Mouse (Mus musculus): ENCODE measurements around the gene Mxd3. TPM values are rescaled to one million over a fixed set of nuclear protein-coding genes. Genes with fewer than 3 reads are reported as not detected.

Mxd3 gene
- total and polyA plus RNA-seq, 2 experiments from 2014 or later = 3.5 to 6.6 TPM

DNA sequence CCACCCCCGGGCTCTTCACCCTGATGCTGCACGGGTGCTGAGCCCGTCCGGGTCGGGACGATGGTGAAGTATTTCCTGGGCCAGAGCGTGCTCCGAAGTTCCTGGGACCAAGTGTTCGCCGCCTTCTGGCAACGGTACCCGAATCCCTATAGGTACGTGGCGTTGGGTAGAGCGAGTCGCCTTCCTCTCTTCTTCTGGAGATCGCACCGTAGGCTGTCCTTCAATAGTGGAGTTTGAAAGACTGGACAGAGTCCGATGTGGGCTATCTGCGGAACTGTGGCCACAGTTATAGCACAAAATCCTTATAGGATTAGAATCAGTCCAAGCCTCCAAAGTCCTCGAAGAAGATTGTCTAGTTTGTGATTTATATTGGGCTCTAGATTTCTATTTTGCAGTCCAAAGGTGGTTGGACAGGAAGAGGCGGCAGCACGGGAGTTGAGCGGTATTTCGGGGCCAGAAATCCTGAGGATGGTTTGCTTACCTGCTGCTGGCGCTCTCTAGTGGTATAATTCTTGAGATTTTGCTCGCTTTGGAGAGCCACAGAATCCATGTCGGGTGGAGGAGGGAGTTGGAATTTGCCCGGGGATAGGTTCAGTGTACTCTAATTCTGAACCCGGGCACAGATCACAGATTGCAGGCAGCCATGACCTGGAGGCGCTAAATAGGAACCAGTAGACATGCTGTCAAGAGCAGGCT, 7.3 kb downstream of the Mxd3 start:
- peak overlapping the region; percentile 91 for H3K9ac ChIP-seq (replicated peaks; ENCODE audit: low read length, poor library complexity, severe bottlenecking)
- H3K36me3 ChIP-seq (ENCODE audit: insufficient read depth, low read length) = peaks cover 23% of the 10 kb centered on the region
- H3K9me3 ChIP-seq (ENCODE audit: low read length) = no peaks in the 10 kb centered on the region
- peak; percentile 69 for TF ChIP-seq CTCF (IDR thresholded peaks at IDR 0.05)
- H3K27me3 ChIP-seq (ENCODE audit: insufficient read depth, low read length) = no peaks in the 10 kb centered on the region
- H3K4me2 ChIP-seq (ENCODE audit: low read depth, low read length, poor library complexity, severe bottlenecking) = peak overlapping the region; percentile 86
- peaks cover 14% of the 10 kb centered on the region for H3K4me1 ChIP-seq (ENCODE audit: insufficient read depth, low read length)
- DNase-seq (ENCODE audit: low spot score) = peak; percentile 65
- ATAC-seq (ENCODE audit: low FRiP score) = no peak
- 1% methylated on average over 31 of the region's 31 CpGs for WGBS
- H3K27ac ChIP-seq (ENCODE audit: low read depth, low read length) = peak overlapping the region; percentile 76
- H3K4me3 ChIP-seq (ENCODE audit: low read depth, low read length) = peak overlapping the region; percentile 99

DNA sequence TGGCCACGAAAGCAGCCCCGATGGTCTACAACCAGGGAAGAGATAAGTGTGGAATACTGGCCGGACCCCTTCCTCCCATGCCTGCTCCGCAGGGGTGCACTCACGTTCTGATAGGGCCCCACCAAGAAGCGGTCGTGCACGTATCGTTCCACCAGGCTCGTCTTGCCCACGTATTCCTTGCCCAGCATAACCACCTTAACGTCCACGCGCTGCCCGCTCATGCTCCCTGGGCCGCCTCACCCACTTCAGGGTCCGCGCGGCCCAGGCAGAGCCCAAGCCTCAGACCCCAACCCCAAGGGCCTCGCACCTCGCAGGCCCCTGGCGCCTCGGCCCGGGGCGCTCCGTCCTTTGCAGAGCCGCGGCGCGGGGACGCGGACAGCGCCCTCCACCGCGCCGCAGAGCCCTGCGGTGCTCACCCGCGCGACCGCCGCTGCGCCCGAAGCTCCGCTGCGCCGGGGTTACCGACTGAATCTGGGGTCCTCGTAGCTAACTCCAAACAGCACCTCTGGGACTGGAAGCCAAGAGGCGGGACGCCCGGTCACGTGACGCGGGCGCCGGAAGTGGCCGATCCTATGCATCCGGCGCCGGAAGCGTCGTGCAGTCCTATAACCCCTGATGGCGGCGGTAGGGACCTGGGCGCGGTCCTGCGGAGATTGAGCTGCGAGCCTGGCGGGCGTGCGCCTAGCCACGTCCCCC, 8.0 kb downstream of the Mxd3 start, which contains the start of gene Rab24:
Gene Rab24, minus strand, starts transcription at position 513 of the 696 bp plus-strand sequence.
- TF ChIP-seq CTCF (IDR thresholded peaks at IDR 0.05) = no peak
- H3K4me1 ChIP-seq (ENCODE audit: insufficient read depth, low read length) = peaks cover 11% of the 10 kb centered on the region
- H3K27me3 ChIP-seq (ENCODE audit: insufficient read depth, low read length) = no peaks in the 10 kb centered on the region
- whole genome bisulfite sequencing = under 1% methylated on average over 73 of the region's 73 CpGs
- peak; percentile 87 for ATAC-seq (ENCODE audit: low FRiP score)
- peak within 1 kb of the TSS; percentile 91 for H3K9ac ChIP-seq (replicated peaks; ENCODE audit: low read length, poor library complexity, severe bottlenecking)
- H3K9me3 ChIP-seq (ENCODE audit: low read length) = no peaks in the 10 kb centered on the region
- DNase-seq (ENCODE audit: low spot score) = peak; percentile 96
- peaks cover 23% of the 10 kb centered on the region for H3K36me3 ChIP-seq (ENCODE audit: insufficient read depth, low read length)
- H3K27ac ChIP-seq (ENCODE audit: low read depth, low read length) = peak within 1 kb of the TSS; percentile 76
- H3K4me2 ChIP-seq (ENCODE audit: low read depth, low read length, poor library complexity, severe bottlenecking) = peak within 1 kb of the TSS; percentile 86
- peak within 1 kb of the TSS; percentile 99 for H3K4me3 ChIP-seq (ENCODE audit: low read depth, low read length)

DNA sequence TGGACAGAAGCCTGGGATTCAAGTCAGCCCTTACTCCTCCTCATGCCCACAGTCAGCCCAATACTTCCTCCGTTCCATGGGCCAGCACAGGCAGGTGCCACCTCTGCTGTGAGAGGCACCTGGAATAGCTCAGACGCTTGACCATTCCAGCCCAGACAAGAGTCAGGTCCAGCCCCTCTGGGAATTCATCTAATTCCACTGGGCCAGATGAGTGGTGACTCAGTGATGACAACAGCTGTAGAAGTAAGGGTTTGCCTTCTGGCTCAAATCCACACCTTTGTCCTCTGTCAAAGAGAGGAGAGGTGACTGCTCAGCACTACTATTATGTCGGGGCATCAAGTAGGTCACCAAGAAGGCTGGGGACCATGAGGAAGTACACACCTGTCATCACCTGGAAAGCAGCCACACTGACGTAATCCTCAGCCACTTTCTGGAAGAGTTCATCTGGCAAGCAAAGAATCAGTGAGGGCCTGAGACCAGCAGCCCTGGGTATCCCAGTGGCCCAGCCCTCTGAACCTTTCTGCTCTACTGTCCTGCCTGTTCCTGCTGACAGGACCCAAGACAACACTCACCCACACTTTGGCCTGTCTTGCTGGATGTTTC, 9.6 kb downstream of the Mxd3 start, which contains the start of gene Prelid1:
Gene Prelid1, plus strand, starts transcription at position 570 of the 603 bp plus-strand sequence.
- DNase-seq (ENCODE audit: low spot score) (no peak), ATAC-seq (ENCODE audit: low FRiP score) (no peak)
- 84% methylated on average over 4 of the region's 4 CpGs for WGBS
- peaks cover 13% of the 10 kb centered on the region for H3K36me3 ChIP-seq (ENCODE audit: insufficient read depth, low read length)
- no peaks in the 10 kb centered on the region for H3K9me3 ChIP-seq (ENCODE audit: low read length)
- peak within 1 kb of the TSS; percentile 86 for H3K4me2 ChIP-seq (ENCODE audit: low read depth, low read length, poor library complexity, severe bottlenecking)
- no peaks in the 10 kb centered on the region for H3K27me3 ChIP-seq (ENCODE audit: insufficient read depth, low read length)
- peaks cover 11% of the 10 kb centered on the region for H3K4me1 ChIP-seq (ENCODE audit: insufficient read depth, low read length)
- TF ChIP-seq CTCF (IDR thresholded peaks at IDR 0.05) = no peak
- peak within 1 kb of the TSS; percentile 91 for H3K9ac ChIP-seq (replicated peaks; ENCODE audit: low read length, poor library complexity, severe bottlenecking)
- H3K4me3 ChIP-seq (ENCODE audit: low read depth, low read length) = peak within 1 kb of the TSS; percentile 99
- peak within 1 kb of the TSS; percentile 76; the same call in 1 of the 2 replicates for H3K27ac ChIP-seq (ENCODE audit: low read depth, low read length)

DNA sequence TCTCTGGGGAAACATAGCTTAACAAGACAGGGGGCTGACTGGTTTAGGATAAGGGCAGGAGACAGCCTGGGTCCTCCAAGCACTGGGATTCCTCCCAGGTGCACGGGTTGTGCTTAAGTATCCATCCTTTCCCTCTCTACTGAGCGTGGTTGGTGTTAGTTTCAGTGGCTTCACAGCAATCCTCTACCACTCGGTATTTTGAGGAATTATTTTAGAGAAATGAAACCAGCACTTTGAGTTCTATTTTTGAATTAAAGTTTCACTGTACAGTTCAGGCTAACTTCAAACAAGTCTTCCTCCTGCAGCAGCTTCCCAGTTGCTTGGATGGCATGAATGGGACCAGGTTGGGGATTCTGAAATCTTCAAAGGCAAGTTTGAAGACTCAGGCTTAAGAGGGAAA, 11.3 kb downstream of the Mxd3 start:
- no peak overlapping the region for H3K9ac ChIP-seq (replicated peaks; ENCODE audit: low read length, poor library complexity, severe bottlenecking)
- peaks cover 24% of the 10 kb centered on the region for H3K36me3 ChIP-seq (ENCODE audit: insufficient read depth, low read length)
- DNase-seq (ENCODE audit: low spot score) (no peak), ATAC-seq (ENCODE audit: low FRiP score) (no peak)
- H3K9me3 ChIP-seq (ENCODE audit: low read length) = no peaks in the 10 kb centered on the region
- H3K27ac ChIP-seq (ENCODE audit: low read depth, low read length) = no peak overlapping the region
- H3K4me3 ChIP-seq (ENCODE audit: low read depth, low read length) = no peak overlapping the region
- no peaks in the 10 kb centered on the region for H3K27me3 ChIP-seq (ENCODE audit: insufficient read depth, low read length)
- TF ChIP-seq CTCF (IDR thresholded peaks at IDR 0.05) = no peak
- peaks cover 8% of the 10 kb centered on the region for H3K4me1 ChIP-seq (ENCODE audit: insufficient read depth, low read length)
- WGBS = 85% methylated on average over 3 of the region's 3 CpGs
- H3K4me2 ChIP-seq (ENCODE audit: low read depth, low read length, poor library complexity, severe bottlenecking) = no peak overlapping the region

DNA sequence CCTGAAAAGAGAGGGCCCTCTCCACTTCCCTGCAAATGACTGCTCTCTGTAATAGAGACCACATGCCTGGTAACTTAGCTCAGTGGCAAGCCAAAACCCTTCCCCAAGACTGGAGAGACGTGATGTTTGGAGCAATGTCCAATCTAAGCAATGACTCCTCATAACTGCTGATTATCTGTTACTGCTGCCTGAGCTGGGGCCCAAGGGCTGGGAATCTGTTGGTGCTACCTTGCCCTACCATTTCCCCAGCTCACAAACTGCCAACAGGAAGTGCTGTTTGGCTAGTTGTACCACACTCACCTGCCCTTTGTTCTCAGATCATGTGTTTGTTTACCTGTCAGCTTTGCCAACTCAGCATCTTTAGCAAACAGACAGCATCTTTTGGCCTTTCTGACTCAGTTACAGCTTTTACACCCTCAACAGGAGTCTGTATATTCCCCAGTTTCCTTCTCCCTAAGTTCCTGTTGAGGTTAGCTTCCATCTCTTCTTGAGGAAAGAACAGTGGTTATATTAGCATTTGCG, 14.7 kb downstream of the Mxd3 start:
- ATAC-seq (ENCODE audit: low FRiP score) (no peak), DNase-seq (ENCODE audit: low spot score) (no peak)
- TF ChIP-seq CTCF (IDR thresholded peaks at IDR 0.05) = no peak
- no peak overlapping the region for H3K4me3 ChIP-seq (ENCODE audit: low read depth, low read length)
- no peaks in the 10 kb centered on the region for H3K4me1 ChIP-seq (ENCODE audit: insufficient read depth, low read length)
- H3K4me2 ChIP-seq (ENCODE audit: low read depth, low read length, poor library complexity, severe bottlenecking) = no peak overlapping the region
- no peak overlapping the region for H3K27ac ChIP-seq (ENCODE audit: low read depth, low read length)
- H3K9me3 ChIP-seq (ENCODE audit: low read length) = no peaks in the 10 kb centered on the region
- WGBS = 86% methylated on average over 2 of the region's 2 CpGs
- H3K9ac ChIP-seq (replicated peaks; ENCODE audit: low read length, poor library complexity, severe bottlenecking) = no peak overlapping the region
- H3K36me3 ChIP-seq (ENCODE audit: insufficient read depth, low read length) = peaks cover 53% of the 10 kb centered on the region
- H3K27me3 ChIP-seq (ENCODE audit: insufficient read depth, low read length) = no peaks in the 10 kb centered on the region

Data from midbrain, postnatal 0 days (tissue).